Comparison of ENCODE assay signal across 21 mouse cellular contexts in the genomic region with DNA sequence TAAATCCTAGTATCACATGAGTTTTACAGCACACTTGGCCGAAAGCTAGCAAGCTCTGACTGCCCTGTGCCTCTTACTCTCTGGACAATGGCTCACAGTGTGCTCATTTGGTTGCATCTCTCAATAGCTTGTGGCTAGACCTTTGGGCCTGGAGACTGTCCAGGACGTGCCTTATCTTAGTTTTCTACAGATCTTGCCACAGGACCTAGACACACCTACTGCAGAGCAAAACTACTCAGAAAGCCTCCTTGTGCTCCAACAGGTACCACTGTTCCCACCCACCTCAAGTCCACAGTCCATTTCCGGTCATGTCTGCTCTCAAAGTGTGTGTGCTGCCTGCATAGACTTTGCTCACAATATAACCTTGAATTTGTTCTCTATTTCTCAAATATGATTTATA.
DNase-seq lines count a peak whose midpoint lies in the region; ATAC-seq and TF ChIP-seq lines count a peak whose summit lies in the region.
"Had no signal": no experiment of that assay in that cellular context is flagged by ENCODE, and none has a peak within 500 bp of the region (broad histone marks: within the 10 kb centered on the region; RNA-seq: fewer than 3 reads in every experiment).

No protein-coding gene starts in this region.

- H3K4me1 ChIP-seq in liver, adult 2 months (ENCODE audit: control insufficient read depth, insufficient read depth, low read length) = peaks cover 10% of the 10 kb centered on the region
- no peaks in the 10 kb centered on the region for H3K4me1 ChIP-seq in intestine, embryonic 16.5 days (ENCODE audit: control insufficient read depth, insufficient read depth, low read length)
- H3K4me1 ChIP-seq in hindbrain, embryonic 10.5 days (replicated peaks) = peaks cover 15% of the 10 kb centered on the region
- H3K4me1 ChIP-seq: embryonic facial prominence, embryonic 15.5 days had no signal

- no peaks in the 10 kb centered on the region for H3K36me3 ChIP-seq in liver, adult 2 months (ENCODE audit: control insufficient read depth, insufficient read depth, low read length)
- no peaks in the 10 kb centered on the region for H3K36me3 ChIP-seq in intestine, embryonic 16.5 days (ENCODE audit: control insufficient read depth, insufficient read depth, low read length)
- no peaks in the 10 kb centered on the region for H3K36me3 ChIP-seq in hindbrain, embryonic 10.5 days
- H3K36me3 ChIP-seq: embryonic facial prominence, embryonic 12.5 days; embryonic facial prominence, embryonic 15.5 days; hindbrain, embryonic 13.5 days had no signal

- peak; percentile 79 for DNase-seq in liver, adult 2 months (ENCODE audit: extremely low read depth, low read depth, low spot score)
- no peak for DNase-seq in liver
- DNase-seq in large intestine, adult 2 months (ENCODE audit: low read depth, low spot score) = peak; percentile 3
- no peak for DNase-seq in hindbrain, embryonic 10.5 days (ENCODE audit: low spot score)
- DNase-seq in spleen, postnatal 36 days (ENCODE audit: low spot score in 2 of 2) = no peak
- DNase-seq: adrenal gland, adult 8-10 months; adrenal gland, postnatal 25 days; cerebellum, adult 18-20 months; cerebellum, adult 9-10 months; cerebellum, postnatal 14 days; forebrain, postnatal 0 days; gastrocnemius, adult 2 months; gastrocnemius, postnatal 14 days had no signal

- no peak overlapping the region for H3K27ac ChIP-seq in liver, adult 2 months (replicated peaks; ENCODE audit: insufficient read depth, low read depth, low read length)
- H3K27ac ChIP-seq in intestine, embryonic 16.5 days (ENCODE audit: low read length) = no peak overlapping the region
- H3K27ac ChIP-seq in hindbrain, embryonic 10.5 days = no peak overlapping the region
- H3K27ac ChIP-seq: embryonic facial prominence, embryonic 12.5 days; embryonic facial prominence, embryonic 15.5 days; gastrocnemius, adult 2 months; hindbrain, embryonic 13.5 days had no signal

- no peaks in the 10 kb centered on the region; the same call in 1 of the 2 replicates for H3K79me2 ChIP-seq in liver, adult 2 months (ENCODE audit: control insufficient read depth, insufficient read depth, low read length)

- H3K4me3 ChIP-seq in liver, adult 2 months (ENCODE audit: insufficient read depth, low read depth, low read length) = no peak overlapping the region
- H3K4me3 ChIP-seq in intestine, embryonic 16.5 days (ENCODE audit: low read length) = no peak overlapping the region
- H3K4me3 ChIP-seq in hindbrain, embryonic 10.5 days = no peak overlapping the region
- H3K4me3 ChIP-seq: embryonic facial prominence, embryonic 12.5 days; embryonic facial prominence, embryonic 15.5 days; gastrocnemius, adult 2 months; hindbrain, embryonic 13.5 days had no signal

- 39% methylated on average over 3 of the region's 3 CpGs for WGBS in liver, adult 2 months
- 73% methylated on average over 3 of the region's 3 CpGs for WGBS in intestine, embryonic 16.5 days
- 33% methylated on average over 3 of the region's 3 CpGs for WGBS in large intestine, adult 2 months
- 82% methylated on average over 3 of the region's 3 CpGs for WGBS in hindbrain, embryonic 10.5 days

- no peak overlapping the region for H3K4me2 ChIP-seq in intestine, embryonic 16.5 days (ENCODE audit: low read depth, low read length)
- H3K4me2 ChIP-seq: embryonic facial prominence, embryonic 12.5 days; embryonic facial prominence, embryonic 15.5 days; heart, embryonic 11.5 days; hindbrain, embryonic 13.5 days had no signal

- TF ChIP-seq CTCF in liver, adult 2 months (IDR thresholded peaks at IDR 0.05; ENCODE audit: low read depth, low read length) = no peak

- H3K9me3 ChIP-seq in intestine, embryonic 16.5 days (ENCODE audit: control insufficient read depth, low read length) = no peaks in the 10 kb centered on the region
- H3K9me3 ChIP-seq in hindbrain, embryonic 10.5 days = no peaks in the 10 kb centered on the region
- H3K9me3 ChIP-seq: embryonic facial prominence, embryonic 12.5 days; embryonic facial prominence, embryonic 15.5 days; hindbrain, embryonic 13.5 days had no signal

- no peak for TF ChIP-seq POLR2A in liver, adult 2 months (IDR thresholded peaks at IDR 0.05; ENCODE audit: extremely low read depth, insufficient read depth, low read length)

- peak; percentile 96 for ATAC-seq in intestine, embryonic 16.5 days
- ATAC-seq: CD4-positive, CD25-positive, alpha-beta regulatory T cell, adult 4 months; forebrain, embryonic 14.5 days; forebrain, postnatal 0 days; hindbrain, embryonic 16.5 days had no signal

- no peak overlapping the region for H3K9ac ChIP-seq in liver, adult 2 months (ENCODE audit: low read depth, low read length)
- no peak overlapping the region for H3K9ac ChIP-seq in intestine, embryonic 16.5 days (ENCODE audit: low read depth, low read length)
- H3K9ac ChIP-seq: embryonic facial prominence, embryonic 12.5 days; embryonic facial prominence, embryonic 15.5 days; forebrain, postnatal 0 days; hindbrain, embryonic 13.5 days had no signal

- H3K27me3 ChIP-seq in liver, adult 2 months (ENCODE audit: control insufficient read depth, insufficient read depth, low read length) = no peaks in the 10 kb centered on the region
- no peaks in the 10 kb centered on the region for H3K27me3 ChIP-seq in intestine, embryonic 16.5 days (replicated peaks; ENCODE audit: control insufficient read depth, insufficient read depth, low read length)
- no peaks in the 10 kb centered on the region for H3K27me3 ChIP-seq in hindbrain, embryonic 10.5 days (ENCODE audit: insufficient read depth, poor library complexity, severe bottlenecking)
- H3K27me3 ChIP-seq: embryonic facial prominence, embryonic 12.5 days; embryonic facial prominence, embryonic 15.5 days had no signal

Comparison
In these comparisons a context has a peak if more than half of its experiments do, and no peak if none do; other contexts are left out.
1. DNase-seq: peak in liver, adult 2 months (single experiment) and large intestine, adult 2 months (single experiment); none in liver (single experiment), hindbrain, embryonic 10.5 days (single experiment) and spleen, postnatal 36 days (0 of 2).